Mouse (Mus musculus) megakaryocyte, embryonic 14.5 days (primary cell): Measurements from ENCODE around the gene Sox8. TPM values are rescaled to one million over a fixed set of nuclear protein-coding genes. Genes with fewer than 3 reads are reported as not detected.
A peak's percentile ranks its signal among the peaks of the same experiment; 100 is the strongest.

ENCODE experiments used
- H3K27me3 ChIP-seq: replicated peaks from 2 replicates; pipeline ENCODE3; 2012; ENCODE audit warnings: inconsistent platforms
- H3K36me3 ChIP-seq: replicated peaks from 2 replicates; pipeline ENCODE3; 2012; ENCODE audit warnings: low read length, inconsistent platforms, mixed read lengths
- H3K4me1 ChIP-seq: 2 replicates; pipeline ENCODE4 v1.6.1; 2012; ENCODE audit warnings: inconsistent platforms
- H3K4me3 ChIP-seq: replicated peaks from 2 replicates; pipeline ENCODE3; 2012; ENCODE audit warnings: moderate library complexity, mild to moderate bottlenecking, inconsistent platforms
- H3K9me3 ChIP-seq: 2 replicates; pipeline ENCODE4 v1.6.1; 2012; ENCODE audit warnings: inconsistent platforms
- FLI1 ChIP-seq: IDR thresholded peaks from 2 replicates; pipeline ENCODE4 v1.6.1; 2012; ENCODE audit warnings: low read length, inconsistent platforms, mixed read lengths
- GATA1 ChIP-seq: IDR thresholded peaks from 3 replicates; pipeline ENCODE4 v1.6.1; 2012; ENCODE audit warnings: mixed read lengths, low read length, inconsistent platforms, borderline replicate concordance
- polyA plus RNA-seq: library from polyadenylated mRNA; stranded (reverse); fragments of >175 nt; gene quantifications from 2 replicates; pipeline ENCODE4 v1.2.3, GENCODE M21; 2012; ENCODE audit warnings: low replicate concordance; ENCODE audit not compliant: insufficient read depth

Gene Sox8
- polyA plus RNA-seq, 1 experiment = not detected

DNA sequence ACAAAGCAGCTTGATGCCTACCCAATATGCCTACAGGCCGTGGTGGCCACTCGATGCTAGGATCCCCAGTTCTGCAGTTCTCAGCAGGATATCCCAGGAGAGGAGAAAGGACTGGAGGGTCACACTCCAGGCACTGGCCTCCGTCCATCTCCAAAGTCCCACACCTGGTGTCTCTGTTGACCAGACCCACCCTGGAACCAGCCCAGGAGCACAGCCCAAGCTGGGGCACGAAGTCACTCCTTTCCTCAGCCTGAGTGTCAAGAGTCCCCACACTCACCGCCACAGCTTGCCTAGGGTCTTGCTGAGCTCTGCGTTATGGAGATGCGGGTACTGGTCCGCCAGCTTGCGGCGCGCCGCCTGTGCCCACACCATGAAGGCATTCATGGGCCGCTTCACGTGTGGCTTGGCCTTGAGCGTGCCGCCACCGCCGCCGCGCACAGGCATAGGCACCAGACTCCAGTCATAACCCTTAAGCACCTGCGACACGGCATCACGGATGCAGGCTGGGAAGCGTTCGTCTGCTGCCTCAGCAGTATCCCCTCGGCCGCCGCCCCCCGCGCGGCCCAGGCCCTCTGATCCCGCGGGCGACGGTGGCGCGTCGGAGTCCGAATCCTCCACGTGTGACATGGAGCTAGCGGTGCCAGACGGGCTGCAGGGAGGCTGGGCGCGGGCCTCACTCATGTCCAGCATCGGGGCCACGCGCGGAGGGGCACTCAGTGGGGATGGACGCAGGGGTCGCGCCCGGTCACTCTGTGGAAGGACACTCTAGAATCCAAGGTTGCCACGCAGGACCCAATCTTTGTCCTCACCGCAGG is 446 bp downstream of the Sox8 start:
- peak overlapping the region; percentile 87 for H3K4me3 ChIP-seq
- TF ChIP-seq GATA1 (no peak), FLI1 (no peak)
- peaks cover 95% of the 10 kb centered on the region for H3K27me3 ChIP-seq
- H3K9me3 ChIP-seq = no peaks in the 10 kb centered on the region
- H3K4me1 ChIP-seq = peaks cover 22% of the 10 kb centered on the region
- H3K36me3 ChIP-seq = no peaks in the 10 kb centered on the region

DNA sequence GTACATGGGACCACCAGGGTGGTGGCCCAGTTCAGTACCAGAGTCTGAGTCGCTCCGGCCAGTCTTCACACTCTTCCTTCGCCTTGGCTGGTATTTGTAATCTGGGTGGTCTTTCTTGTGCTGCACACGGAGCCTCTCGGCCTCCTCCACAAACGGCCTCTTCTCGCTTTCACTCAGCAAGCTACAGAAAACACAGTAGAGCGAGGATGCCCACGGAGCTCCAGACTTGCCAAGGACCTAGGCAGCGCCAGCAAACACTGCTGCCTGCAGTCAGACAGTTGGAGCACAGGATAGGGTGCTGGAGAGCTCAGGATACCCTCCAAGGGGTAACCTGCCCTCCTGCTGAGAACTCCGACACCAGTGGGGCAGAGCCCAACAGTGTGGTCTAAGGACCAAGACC is 1.6 kb downstream of the Sox8 start:
- H3K27me3 ChIP-seq = peaks cover 93% of the 10 kb centered on the region
- no peaks in the 10 kb centered on the region for H3K36me3 ChIP-seq
- H3K4me3 ChIP-seq = no peak overlapping the region
- TF ChIP-seq GATA1 (no peak), FLI1 (no peak)
- no peaks in the 10 kb centered on the region for H3K9me3 ChIP-seq
- H3K4me1 ChIP-seq = peaks cover 22% of the 10 kb centered on the region

- no peak overlapping the region for H3K4me3 ChIP-seq
- H3K27me3 ChIP-seq = peaks cover 93% of the 10 kb centered on the region
- H3K9me3 ChIP-seq = no peaks in the 10 kb centered on the region
- no peaks in the 10 kb centered on the region for H3K36me3 ChIP-seq
- TF ChIP-seq GATA1 (no peak), FLI1 (no peak)
- peaks cover 22% of the 10 kb centered on the region for H3K4me1 ChIP-seq
Measured at GRCm38 (mm10) chr17:25568206-25568605, 2.3 kb downstream of the Sox8 start.

DNA sequence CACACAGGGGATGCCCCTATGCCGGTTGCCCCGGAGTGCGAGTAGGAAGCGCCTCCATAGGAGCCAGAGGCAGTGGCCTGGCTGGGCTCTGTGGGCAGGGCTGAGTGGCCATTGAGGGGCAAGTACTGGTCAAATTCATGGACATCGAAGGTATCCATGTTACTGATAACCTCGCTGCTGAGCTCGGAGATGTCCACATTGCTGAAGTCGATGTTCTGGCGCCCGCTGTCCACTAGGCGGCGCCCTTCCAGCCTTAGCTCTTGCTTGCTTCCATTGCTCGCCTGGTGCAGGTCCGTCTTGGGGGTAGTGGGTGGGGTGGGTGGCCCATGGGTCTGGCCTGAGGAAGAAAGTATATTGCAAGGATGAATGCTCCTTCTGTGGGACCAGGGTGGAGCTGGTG is 2.7 kb downstream of the Sox8 start:
- H3K4me1 ChIP-seq = peaks cover 22% of the 10 kb centered on the region
- no peaks in the 10 kb centered on the region for H3K36me3 ChIP-seq
- peaks cover 92% of the 10 kb centered on the region for H3K27me3 ChIP-seq
- H3K9me3 ChIP-seq = no peaks in the 10 kb centered on the region
- TF ChIP-seq GATA1 = no peak
- TF ChIP-seq FLI1 = no peak
- no peak overlapping the region for H3K4me3 ChIP-seq

- no peaks in the 10 kb centered on the region for H3K36me3 ChIP-seq
- H3K4me3 ChIP-seq = no peak overlapping the region
- peaks cover 22% of the 10 kb centered on the region for H3K4me1 ChIP-seq
- no peak for TF ChIP-seq GATA1
- no peak for TF ChIP-seq FLI1
- H3K9me3 ChIP-seq = no peaks in the 10 kb centered on the region
- H3K27me3 ChIP-seq = peaks cover 91% of the 10 kb centered on the region
Measured at GRCm38 (mm10) chr17:25567261-25567660, 3.2 kb downstream of the Sox8 start.

- Histone ChIP-seq H3K4me3 (no peak overlapping the region), H3K27me3 (peaks cover 91% of the 10 kb centered on the region), H3K9me3 (no peaks in the 10 kb centered on the region)
Measured at GRCm38 (mm10) chr17:25565860-25566600, 4.5 kb downstream of the Sox8 start.

GRCm38 (mm10) chr17:25565244-25565643 is 5.2 kb downstream of the Sox8 start:
- no peaks in the 10 kb centered on the region for H3K9me3 ChIP-seq
- peaks cover 9% of the 10 kb centered on the region for H3K4me1 ChIP-seq
- H3K36me3 ChIP-seq = no peaks in the 10 kb centered on the region
- H3K27me3 ChIP-seq = peaks cover 90% of the 10 kb centered on the region
- TF ChIP-seq FLI1 (no peak), GATA1 (no peak)
- H3K4me3 ChIP-seq = no peak overlapping the region

More at GRCm38 (mm10) chr17:25565860-25566600, 4.5 kb downstream of the Sox8 start:
- Histone ChIP-seq H3K4me1 (peaks cover 17% of the 10 kb centered on the region), H3K36me3 (no peaks in the 10 kb centered on the region)
- TF ChIP-seq FLI1 (no peak), GATA1 (no peak)

- H3K27me3 ChIP-seq = peaks cover 90% of the 10 kb centered on the region
- H3K4me3 ChIP-seq = no peak overlapping the region
- no peaks in the 10 kb centered on the region for H3K36me3 ChIP-seq
- no peaks in the 10 kb centered on the region for H3K9me3 ChIP-seq
- no peak for TF ChIP-seq GATA1
- TF ChIP-seq FLI1 = no peak
- H3K4me1 ChIP-seq = peaks cover 4% of the 10 kb centered on the region; the same call in 1 of the 2 replicates
Measured at GRCm38 (mm10) chr17:25564481-25564880, 6.0 kb downstream of the Sox8 start.

- TF ChIP-seq GATA1 (no peak), FLI1 (no peak)
- Histone ChIP-seq H3K36me3 (no peaks in the 10 kb centered on the region), H3K4me1 (peaks cover 5% of the 10 kb centered on the region; the same call in 1 of the 2 replicates), H3K4me3 (no peak overlapping the region), H3K9me3 (no peaks in the 10 kb centered on the region), H3K27me3 (peaks cover 90% of the 10 kb centered on the region)
Measured at GRCm38 (mm10) chr17:25561223-25562028, 9.1 kb downstream of the Sox8 start.
